Mouse (Mus musculus): ENCODE results near the gene Srgap3.

GRCm38 (mm10) chr6:112976541-112976940 lies 29.5 kb upstream of the Srgap3 start:
- TF ChIP-seq CTCF (IDR thresholded peaks at IDR 0.05; ENCODE audit: borderline replicate concordance, insufficient read depth, low read length) = no peak
- TF ChIP-seq POLR2A (IDR thresholded peaks at IDR 0.05; ENCODE audit: low read depth, low read length) = no peak

All from embryonic fibroblast, embryonic 13.5 days (primary cell).